Comparison of ENCODE assay signal across 8 mouse cellular contexts in genomic region chr2:5894843-5895570, GRCm38 (mm10). TPM values are rescaled to one million over a fixed set of nuclear protein-coding genes. Genes with fewer than 3 reads are reported as not detected.
A peak's percentile ranks its signal among the peaks of the same experiment; 100 is the strongest.
DNase-seq lines count a peak whose midpoint lies in the region; ATAC-seq and TF ChIP-seq lines count a peak whose summit lies in the region.

Gene Sec61a2 (minus strand): TSS chr2:5895432.

- ATAC-seq in heart, embryonic 11.5 days (replicated peaks; ENCODE audit: insufficient number of reproducible peaks, low FRiP score, low TSS enrichment) = peak; percentile 100
- peak; percentile 99 for ATAC-seq in kidney, embryonic 16.5 days (ENCODE audit: low FRiP score, low TSS enrichment)

- H3K9ac ChIP-seq in heart, embryonic 11.5 days (ENCODE audit: low read depth, low read length) = peak within 1 kb of the TSS; percentile 83
- H3K9ac ChIP-seq in kidney, embryonic 16.5 days (replicated peaks; ENCODE audit: low read length) = peak within 1 kb of the TSS; percentile 95
- peak within 1 kb of the TSS; percentile 96 for H3K9ac ChIP-seq in liver, adult 2 months (ENCODE audit: low read depth, low read length)

- WGBS in heart, embryonic 11.5 days (ENCODE audit: insufficient replicate concordance) = under 1% methylated on average over 62 of the region's 62 CpGs
- WGBS in kidney, embryonic 16.5 days = under 1% methylated on average over 62 of the region's 62 CpGs
- under 1% methylated on average over 61 of the region's 62 CpGs for WGBS in liver, adult 2 months

- H3ac ChIP-seq in myocyte (ENCODE audit: control insufficient read depth, insufficient read length) = peak within 1 kb of the TSS; percentile 47

- no peaks in the 10 kb centered on the region for H3K79me2 ChIP-seq in liver, adult 2 months (ENCODE audit: control insufficient read depth, insufficient read depth, low read length)
- peaks cover 38% of the 10 kb centered on the region for H3K79me2 ChIP-seq in myocyte (ENCODE audit: control insufficient read depth, insufficient read depth)

- H3K4me1 ChIP-seq in erythroblast, embryonic 14.5 days (ENCODE audit: control insufficient read depth) = peaks cover 35% of the 10 kb centered on the region
- H3K4me1 ChIP-seq in heart, embryonic 11.5 days (ENCODE audit: control insufficient read depth, insufficient read depth, low read length) = no peaks in the 10 kb centered on the region
- peaks cover 10% of the 10 kb centered on the region for H3K4me1 ChIP-seq in kidney, embryonic 16.5 days (ENCODE audit: insufficient read depth, low read length)
- peaks cover 4% of the 10 kb centered on the region; the same call in 1 of the 2 replicates for H3K4me1 ChIP-seq in liver, adult 2 months (ENCODE audit: control insufficient read depth, insufficient read depth, low read length)

- peaks cover 16% of the 10 kb centered on the region for H3K36me3 ChIP-seq in erythroblast, embryonic 14.5 days (ENCODE audit: control insufficient read depth)
- peaks cover 3% of the 10 kb centered on the region; the same call in 1 of the 2 replicates for H3K36me3 ChIP-seq in heart, embryonic 11.5 days (ENCODE audit: control insufficient read depth, insufficient read depth, low read length)
- H3K36me3 ChIP-seq in kidney, embryonic 16.5 days (ENCODE audit: insufficient read depth, low read length) = peaks cover 12% of the 10 kb centered on the region
- peaks cover 29% of the 10 kb centered on the region for H3K36me3 ChIP-seq in liver, adult 2 months (ENCODE audit: control insufficient read depth, insufficient read depth, low read length)
- peaks cover 5% of the 10 kb centered on the region for H3K36me3 ChIP-seq in myocyte (ENCODE audit: control insufficient read depth, insufficient read depth)
- 0 out of 2 replicates have a peak, but pooled peaks cover 2% of the 10 kb centered on the region for H3K36me3 ChIP-seq in splenic B cell, adult 2 months (ENCODE audit: control insufficient read depth, insufficient read depth, low read length, poor library complexity, severe bottlenecking)

- no peaks in the 10 kb centered on the region for H3K9me3 ChIP-seq in erythroblast, embryonic 14.5 days (ENCODE audit: control insufficient read depth, low read length)
- no peaks in the 10 kb centered on the region for H3K9me3 ChIP-seq in heart, embryonic 11.5 days (replicated peaks; ENCODE audit: control insufficient read depth, low read length)
- H3K9me3 ChIP-seq in kidney, embryonic 16.5 days (ENCODE audit: low read length) = no peaks in the 10 kb centered on the region

- peak within 1 kb of the TSS; percentile 68 for H3K4me2 ChIP-seq in heart, embryonic 11.5 days
- peak within 1 kb of the TSS; percentile 53 for H3K4me2 ChIP-seq in kidney, embryonic 16.5 days (replicated peaks; ENCODE audit: low read depth, low read length)
- peak within 1 kb of the TSS; percentile 72 for H3K4me2 ChIP-seq in myocyte (ENCODE audit: low read depth)

- no peaks in the 10 kb centered on the region for H3K27me3 ChIP-seq in erythroblast, embryonic 14.5 days (ENCODE audit: control insufficient read depth)
- no peaks in the 10 kb centered on the region for H3K27me3 ChIP-seq in heart, embryonic 11.5 days (ENCODE audit: control insufficient read depth, insufficient read depth, low read length)
- no peaks in the 10 kb centered on the region for H3K27me3 ChIP-seq in kidney, embryonic 16.5 days (ENCODE audit: insufficient read depth, low read length)
- no peaks in the 10 kb centered on the region for H3K27me3 ChIP-seq in liver, adult 2 months (ENCODE audit: control insufficient read depth, insufficient read depth, low read length)
- H3K27me3 ChIP-seq in myocyte (ENCODE audit: control insufficient read depth, insufficient read depth, insufficient read length) = peaks cover 6% of the 10 kb centered on the region
- H3K27me3 ChIP-seq in splenic B cell, adult 2 months (ENCODE audit: control insufficient read depth, insufficient read depth, low read length, poor library complexity, severe bottlenecking) = no peaks in the 10 kb centered on the region

- peak within 1 kb of the TSS; percentile 80 for H3K27ac ChIP-seq in heart, embryonic 11.5 days (ENCODE audit: low read depth, low read length)
- H3K27ac ChIP-seq in kidney, embryonic 16.5 days (ENCODE audit: low read length) = peak within 1 kb of the TSS; percentile 89
- peak within 1 kb of the TSS; percentile 86 for H3K27ac ChIP-seq in liver, adult 2 months (replicated peaks; ENCODE audit: insufficient read depth, low read depth, low read length)

- DNase-seq in B cell, adult 2 months = peak; percentile 99
- peak; percentile 98 for DNase-seq in brain, embryonic 14.5 days (ENCODE audit: low read depth)
- DNase-seq in liver, adult 2 months (ENCODE audit: extremely low read depth, low read depth, low spot score) = peak; percentile 84
- DNase-seq in splenic B cell, adult 2 months (ENCODE audit: low read depth, low spot score) = peak; percentile 99

- TF ChIP-seq CTCF in brain, embryonic 14.5 days (IDR thresholded peaks at IDR 0.05; ENCODE audit: borderline replicate concordance, extremely low read depth, insufficient read depth, insufficient read length) = no peak
- peak; percentile 11; the same call in 1 of the 2 replicates for TF ChIP-seq CTCF in liver, adult 2 months (IDR thresholded peaks at IDR 0.05; ENCODE audit: low read depth, low read length)

- peak within 1 kb of the TSS; percentile 91 for H3K4me3 ChIP-seq in erythroblast, embryonic 14.5 days (replicated peaks)
- peak within 1 kb of the TSS; percentile 72 for H3K4me3 ChIP-seq in heart, embryonic 11.5 days (ENCODE audit: low read depth, low read length)
- H3K4me3 ChIP-seq in kidney, embryonic 16.5 days (ENCODE audit: low read length) = peak within 1 kb of the TSS; percentile 91
- H3K4me3 ChIP-seq in liver, adult 2 months (ENCODE audit: insufficient read depth, low read depth, low read length) = peak within 1 kb of the TSS; percentile 84
- peak within 1 kb of the TSS; percentile 65 for H3K4me3 ChIP-seq in myocyte

- peak; percentile 93 for TF ChIP-seq POLR2A in brain, embryonic 14.5 days (IDR thresholded peaks at IDR 0.05; ENCODE audit: borderline replicate concordance, extremely low read depth, insufficient read depth, insufficient read length, poor library complexity, severe bottlenecking)
- peak; percentile 94 for TF ChIP-seq POLR2A in liver, adult 2 months (IDR thresholded peaks at IDR 0.05; ENCODE audit: extremely low read depth, insufficient read depth, low read length)
- peak; percentile 100 for TF ChIP-seq POLR2A in myocyte (IDR thresholded peaks at IDR 0.05; ENCODE audit: insufficient read length, low read depth)

TF ChIP-seq in myocyte, 11 proteins besides CTCF, POLR2A, EP300 and RAD21:
- TF ChIP-seq TCF12 (IDR thresholded peaks at IDR 0.05; ENCODE audit: insufficient read depth, poor library complexity, severe bottlenecking) = no peak
- peak; percentile 60 for TF ChIP-seq SRF (IDR thresholded peaks at IDR 0.05; ENCODE audit: control insufficient read depth, insufficient read length, low read depth)
- peak; percentile 80 for TF ChIP-seq USF1 (IDR thresholded peaks at IDR 0.05; ENCODE audit: low read depth)
- TF ChIP-seq MAX (IDR thresholded peaks at IDR 0.05; ENCODE audit: low read depth) = no peak
- peak; percentile 43 for TF ChIP-seq REST (IDR thresholded peaks at IDR 0.05; ENCODE audit: insufficient read depth, insufficient read length)
- peak; percentile 100 for TF ChIP-seq POLR2AphosphoS2 (IDR thresholded peaks at IDR 0.05; ENCODE audit: insufficient read length, low read depth)
- TF ChIP-seq MYOG (IDR thresholded peaks at IDR 0.05; ENCODE audit: control insufficient read depth in 1 of 3, insufficient read depth in 1 of 3, insufficient read length in 2 of 3, low read depth in 2 of 3) = peak in 2 of 3 experiments; percentile 61 to 75
- TF ChIP-seq MYOD1 (IDR thresholded peaks at IDR 0.05; ENCODE audit: control insufficient read depth in 1 of 3, insufficient read length in 2 of 3, low read depth in 2 of 3) = peak in 2 of 3 experiments; percentile 32 to 79
- no peak for TF ChIP-seq E2F4 (IDR thresholded peaks at IDR 0.05; ENCODE audit: insufficient read depth)
- TF ChIP-seq TCF3 (IDR thresholded peaks at IDR 0.05; ENCODE audit: insufficient read length, low read depth) = peak; percentile 52
- no peak for TF ChIP-seq CEBPB (IDR thresholded peaks at IDR 0.05; ENCODE audit: insufficient read depth, poor library complexity, severe bottlenecking)

RNA-seq across cellular contexts. Expression of gene Sec61a2, which starts in this region (rescaled TPM):
- 156 and 186 TPM in 2 replicates for polyA plus RNA-seq in brain, embryonic 14.5 days (2012; rRNA removed)
- polyA plus RNA-seq in erythroblast, embryonic 14.5 days (2012) = 0.04 and 0.07 TPM in 2 replicates
- 55.1 and 60.3 TPM in 2 replicates for polyA plus RNA-seq in heart, embryonic 11.5 days (2014; fragmentation: Nextera tagmentation; extraction: Ambion mirVana)
- polyA plus RNA-seq in kidney, embryonic 16.5 days (2015; fragmentation: Nextera tagmentation; extraction: Ambion mirVana) = 77.6 and 91.8 TPM in 2 replicates
- total RNA-seq in liver, adult 2 months (2014; rRNA removed) = 14.2 and 17.1 TPM in 2 replicates
- polyA plus RNA-seq in liver, adult 2 months (2012; rRNA removed) = 4.5 and 8.2 TPM in 2 replicates
- polyA plus RNA-seq in myocyte (2012; fragmentation: generic; extraction: Trizol) = 28.2 TPM

Comparison
In these comparisons a context has a peak if more than half of its experiments do, and no peak if none do; other contexts are left out.
1. Peak in every context shown above with its lines: DNase-seq, ATAC-seq, H3K4me3 ChIP-seq and H3K27ac ChIP-seq.